Mouse (Mus musculus) gastrocnemius, postnatal 14 days (tissue): Measurements from ENCODE around the gene Gm20388. TPM values are rescaled to one million over a fixed set of nuclear protein-coding genes. Genes with fewer than 3 reads are reported as not detected.

ENCODE experiments used
- DNase-seq: peaks from one replicate; pipeline ENCODE4 v3.0.0; 2021; ENCODE audit warnings: mixed read lengths
- intact Hi-C: fragments of 180-260 bp; cut with DNase I; formaldehyde crosslinking; loops from one replicate; pipeline ENCODE4 v1.15.1; 2025; ENCODE audit warnings: low total_unique reads
- total RNA-seq, 2 experiments: library from RNA; stranded (reverse); gene quantifications; 2 replicates each; pipeline ENCODE4 v1.2.3; 2021

Gene Gm20388
- total RNA-seq, 2 experiments from 2014 or later, result 5.6 to 6.0 TPM

DNA sequence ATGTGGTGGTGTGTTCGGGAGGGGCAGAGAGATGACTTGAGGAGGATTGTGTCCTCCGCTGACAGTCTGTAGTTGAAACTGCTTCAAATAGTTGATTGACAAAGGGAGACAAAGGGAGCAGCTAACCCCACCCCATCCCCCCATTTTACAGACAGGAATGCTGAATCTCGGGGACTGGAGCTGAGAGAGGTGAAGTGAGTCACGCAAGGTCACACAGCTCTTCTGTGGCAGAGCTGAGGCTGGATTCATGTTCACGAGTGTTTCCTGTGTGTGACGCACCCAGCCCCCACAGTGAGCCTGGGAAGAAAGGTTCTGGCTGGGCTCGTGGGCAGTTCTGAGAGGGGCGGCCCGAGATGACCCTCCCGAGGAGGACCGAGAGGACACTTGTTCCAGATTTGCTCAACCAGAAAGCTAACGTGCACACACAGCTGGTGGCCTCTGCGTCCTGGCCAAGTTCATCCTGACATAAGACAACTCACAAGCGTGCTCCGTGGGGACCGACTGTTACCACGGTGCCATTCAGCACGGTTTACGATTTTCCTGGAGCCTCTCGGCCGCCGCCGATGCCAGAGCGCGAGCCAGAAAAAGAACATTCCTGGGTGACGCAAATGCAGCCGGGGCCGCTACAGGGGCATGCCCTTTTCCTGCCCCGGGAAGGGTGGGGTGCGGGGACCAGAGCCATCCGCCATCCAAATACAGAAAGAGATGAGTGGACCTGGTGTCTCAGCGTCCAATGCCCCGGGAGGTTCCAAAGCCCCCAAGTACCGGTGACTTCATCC is 1061.2 kb downstream of the Gm20388 start:
- intact Hi-C loops, result no loop called here
- DNase-seq, result peak; percentile 74

DNA sequence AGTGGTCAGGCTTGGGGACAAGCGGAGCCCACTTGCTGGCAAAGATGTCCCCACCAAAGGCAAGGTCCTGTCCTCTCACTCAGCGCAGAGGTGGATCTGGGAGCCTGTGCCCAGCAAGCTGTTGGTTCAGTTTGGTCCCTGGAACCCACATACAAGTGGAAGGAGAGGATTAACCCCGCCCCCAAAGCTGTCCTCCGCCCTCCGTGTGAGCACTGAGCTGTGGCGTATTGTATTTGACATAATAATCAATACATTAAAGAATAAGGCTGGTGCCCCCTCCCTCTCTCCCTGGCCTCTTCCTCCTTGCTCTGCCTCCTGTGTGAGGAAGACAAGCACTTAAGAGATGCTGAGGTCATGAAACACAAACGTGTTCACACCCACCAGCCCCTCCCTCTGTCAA is 1062.4 kb downstream of the Gm20388 start:
- intact Hi-C loops, result no loop called here
- no peak for DNase-seq

DNA sequence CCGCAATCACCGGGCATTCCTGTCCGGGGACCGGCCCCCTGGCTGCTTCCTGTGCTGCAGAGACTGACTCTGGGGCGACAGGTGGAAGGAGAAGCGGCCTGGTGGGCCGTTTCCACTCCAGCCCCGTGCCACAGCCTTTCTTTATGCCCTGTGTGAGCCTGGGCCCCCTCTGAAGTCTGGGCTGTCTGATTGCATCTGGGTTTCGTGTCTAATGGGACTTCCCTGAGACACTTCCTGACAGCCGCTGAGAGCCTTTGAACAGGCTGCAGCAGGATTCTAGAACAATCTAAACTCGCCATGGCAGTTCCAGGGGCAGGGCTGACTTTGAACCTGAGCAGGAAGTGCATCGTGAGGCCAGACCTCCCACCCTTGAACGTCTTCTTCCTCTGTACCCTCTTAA is 1066.5 kb downstream of the Gm20388 start:
- intact Hi-C loops, result no loop called here
- DNase-seq, result no peak

DNA sequence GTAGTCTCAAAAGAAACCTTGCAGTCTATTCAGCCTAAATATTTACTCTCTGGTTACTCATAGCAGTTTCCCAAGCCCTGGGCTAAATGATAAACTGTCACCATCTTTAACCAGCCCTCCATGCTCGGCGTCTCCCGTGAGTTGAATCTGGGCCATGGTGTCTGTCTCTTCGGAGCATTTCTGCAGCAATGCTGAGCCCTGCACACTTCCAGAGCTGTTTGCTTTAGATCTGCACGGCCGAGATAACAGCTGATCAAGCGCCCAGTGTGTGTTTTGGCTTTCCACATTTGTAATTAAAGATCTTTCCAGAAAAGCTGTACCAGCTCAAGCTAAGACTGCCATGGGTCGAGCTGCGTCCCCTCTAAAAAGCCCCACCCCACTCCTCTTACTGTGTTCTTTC is 1068.6 kb downstream of the Gm20388 start:
- no peak for DNase-seq

DNA sequence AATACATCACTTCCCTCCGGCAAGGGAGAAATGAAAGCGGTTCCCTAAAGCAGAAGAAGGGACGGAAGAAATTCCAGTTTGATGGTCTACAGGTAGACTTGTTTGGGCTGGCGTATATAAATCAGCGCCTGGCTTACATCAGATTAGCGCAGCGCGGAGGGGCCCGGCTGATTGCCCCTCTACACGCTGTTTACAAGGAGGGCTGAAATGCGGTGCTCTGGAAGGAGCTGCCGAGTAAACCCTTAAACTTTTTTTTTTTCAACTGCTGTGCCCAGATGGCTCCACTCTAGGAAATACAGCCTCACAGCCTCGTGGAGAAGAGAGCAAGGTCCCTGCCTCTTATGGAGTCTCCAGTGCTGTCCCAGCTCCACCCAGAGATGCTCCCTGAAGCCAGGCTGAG is 1070.3 kb downstream of the Gm20388 start:
- no peak for DNase-seq
- intact Hi-C loops, result no loop called here

More for the DNA sequence above, 1068.6 kb downstream of the Gm20388 start:
- intact Hi-C loops, result no loop called here

DNA sequence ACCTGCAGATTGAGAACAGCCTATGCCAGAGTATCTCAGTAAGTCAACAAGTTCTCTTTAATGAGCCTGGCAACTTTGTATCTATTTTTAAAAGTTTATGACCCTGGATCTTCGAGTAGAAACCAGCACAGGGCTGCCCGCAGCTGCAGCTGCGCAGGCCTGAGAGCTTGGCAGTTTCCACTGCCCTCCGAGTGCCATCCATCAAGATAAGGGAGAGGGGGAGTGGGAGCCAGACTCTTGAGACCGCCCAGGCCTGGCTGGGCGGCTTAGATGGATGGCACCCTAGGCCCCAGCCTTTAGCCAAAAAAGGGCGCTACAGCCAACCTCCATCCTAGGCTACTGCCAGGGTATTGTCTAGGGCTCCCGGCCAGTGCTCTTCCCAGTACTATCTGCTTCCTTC is 1074.2 kb downstream of the Gm20388 start:
- no peak for DNase-seq
- intact Hi-C loops, result no loop called here

DNA sequence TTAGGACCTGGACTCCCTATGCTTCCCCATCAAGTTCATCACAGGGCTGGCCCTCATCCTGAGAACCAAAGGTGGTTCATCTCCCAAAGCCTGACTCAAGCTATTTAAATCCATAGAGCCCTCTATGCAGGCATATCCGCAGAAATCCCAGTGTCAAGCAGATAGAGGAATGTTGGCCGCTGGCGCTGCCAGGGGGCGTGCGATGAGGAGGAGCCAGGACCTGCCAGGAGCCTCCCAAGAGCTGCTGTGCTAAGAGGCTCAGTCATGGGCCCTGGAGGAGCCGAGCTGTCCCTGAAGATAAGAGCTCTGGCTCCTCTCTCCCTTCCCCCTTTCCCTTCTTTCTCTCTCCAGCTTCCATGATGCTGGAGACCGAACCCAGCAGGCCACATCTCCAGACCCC is 1075.4 kb downstream of the Gm20388 start:
- no peak for DNase-seq
- intact Hi-C loops, result no loop called here

DNA sequence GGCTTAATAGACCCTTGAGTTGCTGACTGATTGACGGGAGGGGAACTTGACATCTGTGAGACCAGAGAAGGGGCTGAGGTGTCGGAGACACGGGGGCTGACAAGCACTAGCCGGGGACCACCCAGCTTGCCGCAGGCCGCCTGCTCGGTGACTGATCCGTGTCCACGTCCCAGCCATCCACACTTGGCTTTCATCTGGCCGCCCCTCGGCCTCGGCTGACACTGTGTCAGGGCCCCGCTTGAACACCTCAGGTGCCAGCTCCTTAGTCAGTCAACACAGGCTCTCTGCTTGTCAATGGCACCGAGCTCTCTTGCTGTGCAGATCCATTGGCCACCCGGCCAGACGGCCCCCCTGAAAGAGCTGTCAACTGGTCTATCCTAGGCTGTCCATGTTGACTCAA is 1083.1 kb downstream of the Gm20388 start:
- intact Hi-C loops, result no loop called here
- no peak for DNase-seq

DNA sequence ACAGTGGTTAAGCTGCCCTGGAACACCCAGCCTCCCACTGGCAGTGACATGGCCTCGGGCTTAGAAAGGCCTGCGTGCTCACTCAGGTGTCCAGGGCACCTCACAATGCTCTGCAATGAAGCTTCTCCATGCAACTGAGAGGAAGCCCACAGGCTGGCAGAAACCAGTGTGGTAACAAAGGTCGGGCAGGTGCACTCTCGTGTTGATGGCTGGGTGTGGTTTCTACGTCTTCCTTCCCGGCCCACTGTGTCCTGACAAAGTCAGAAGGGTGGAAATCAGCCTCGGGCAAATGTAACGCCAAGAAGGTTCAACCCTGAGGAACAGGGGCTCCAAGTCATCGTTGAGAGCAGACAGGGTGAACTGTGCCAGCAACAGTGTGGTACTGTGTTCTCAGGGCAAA is 1084.8 kb downstream of the Gm20388 start:
- intact Hi-C loops, result no loop called here
- no peak for DNase-seq

DNA sequence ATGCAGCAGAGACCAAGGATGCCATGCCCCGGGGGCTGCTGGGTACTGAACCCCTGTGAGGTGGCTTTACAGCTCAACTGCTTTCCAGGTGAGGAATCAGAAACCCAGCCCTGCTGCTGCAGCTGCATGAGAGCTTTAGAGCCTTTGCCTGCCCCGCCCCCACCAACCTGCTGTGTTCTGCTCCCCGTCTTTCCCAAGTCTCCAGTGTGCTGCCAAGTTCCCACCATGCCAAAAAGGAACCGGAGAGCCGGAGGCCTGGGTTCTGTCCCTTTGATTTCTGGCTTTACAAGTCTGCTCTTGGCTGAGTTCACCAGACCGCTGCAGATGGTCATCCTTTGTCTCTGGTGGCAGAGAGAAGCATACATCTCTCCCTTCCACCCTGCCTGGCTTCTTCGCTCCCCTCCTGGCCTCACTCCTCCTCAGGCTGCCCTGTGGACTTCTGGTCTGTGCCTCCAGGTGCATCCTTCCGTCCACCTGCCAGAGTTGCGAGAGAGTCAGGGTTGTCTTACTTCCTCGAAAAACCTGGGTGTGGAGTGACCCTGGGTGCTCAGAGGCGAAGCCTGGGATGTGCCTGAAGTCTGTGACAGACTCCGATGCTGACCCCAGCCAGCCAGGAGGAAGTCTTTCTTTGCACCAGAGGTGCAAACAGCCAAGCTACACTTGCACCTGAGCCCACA is 1086.4 kb downstream of the Gm20388 start:
- intact Hi-C loops, result no loop called here
- DNase-seq, result no peak

DNA sequence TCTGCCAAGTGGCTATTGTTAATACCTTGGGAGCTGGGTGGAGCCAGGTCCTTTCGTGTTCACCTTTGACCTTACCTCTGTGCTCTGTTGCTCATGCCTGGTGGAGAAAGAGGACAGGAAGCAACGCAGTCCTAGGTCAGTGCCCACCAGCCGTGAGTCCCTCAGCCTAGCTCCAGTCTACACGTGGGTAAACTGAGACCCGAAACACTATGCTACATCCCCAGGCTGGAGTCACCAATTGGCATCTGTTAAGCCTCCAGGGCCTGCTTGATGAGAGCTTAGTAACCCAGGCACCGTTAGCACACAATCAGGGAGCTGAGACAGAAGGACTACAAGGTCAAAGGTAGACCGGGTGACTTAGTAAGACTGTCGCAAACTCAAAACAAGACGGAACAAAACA is 1087.3 kb downstream of the Gm20388 start:
- no peak for DNase-seq
- intact Hi-C loops, result no loop called here

DNA sequence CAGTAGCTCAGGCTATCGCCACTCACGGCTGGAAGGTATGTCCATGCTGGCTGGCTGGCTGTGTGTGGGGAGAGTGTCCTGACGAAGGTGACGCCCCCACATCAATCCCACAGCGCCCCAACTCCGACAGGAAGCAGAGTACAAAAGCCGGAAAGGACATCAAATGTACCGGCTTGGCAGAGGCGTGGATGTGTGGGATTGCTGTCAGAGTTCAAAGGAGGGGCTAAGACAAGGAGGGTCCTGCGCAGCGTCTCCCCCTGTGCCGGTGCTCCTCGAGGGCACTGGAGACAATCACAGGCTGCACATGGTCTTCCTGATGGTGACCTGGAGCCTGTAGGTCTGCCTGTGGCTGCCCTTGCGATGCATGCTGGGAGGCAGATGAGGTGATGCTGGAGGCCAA is 1088.3 kb downstream of the Gm20388 start:
- intact Hi-C loops, result no loop called here
- no peak for DNase-seq

DNA sequence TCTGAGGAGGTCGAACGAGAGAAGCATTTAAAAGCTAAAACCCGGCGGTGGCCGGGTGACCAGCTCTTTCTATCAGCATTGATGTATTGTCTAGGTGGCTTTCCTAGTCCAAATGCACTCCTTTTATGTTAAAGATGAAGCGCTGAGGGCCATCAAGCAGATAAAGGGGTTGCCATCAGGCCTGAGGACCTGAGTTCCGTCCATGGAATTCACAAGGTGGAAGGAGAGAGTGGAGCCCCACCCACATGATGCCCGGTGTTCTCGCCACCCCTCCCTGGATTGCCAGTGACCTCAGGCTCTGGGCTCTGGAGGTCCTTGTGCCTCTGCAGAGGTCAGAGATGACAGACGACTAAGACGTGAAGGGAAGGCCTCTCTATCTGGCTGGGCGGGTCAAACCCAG is 1091.3 kb downstream of the Gm20388 start:
- intact Hi-C loops, result no loop called here
- no peak for DNase-seq

DNA sequence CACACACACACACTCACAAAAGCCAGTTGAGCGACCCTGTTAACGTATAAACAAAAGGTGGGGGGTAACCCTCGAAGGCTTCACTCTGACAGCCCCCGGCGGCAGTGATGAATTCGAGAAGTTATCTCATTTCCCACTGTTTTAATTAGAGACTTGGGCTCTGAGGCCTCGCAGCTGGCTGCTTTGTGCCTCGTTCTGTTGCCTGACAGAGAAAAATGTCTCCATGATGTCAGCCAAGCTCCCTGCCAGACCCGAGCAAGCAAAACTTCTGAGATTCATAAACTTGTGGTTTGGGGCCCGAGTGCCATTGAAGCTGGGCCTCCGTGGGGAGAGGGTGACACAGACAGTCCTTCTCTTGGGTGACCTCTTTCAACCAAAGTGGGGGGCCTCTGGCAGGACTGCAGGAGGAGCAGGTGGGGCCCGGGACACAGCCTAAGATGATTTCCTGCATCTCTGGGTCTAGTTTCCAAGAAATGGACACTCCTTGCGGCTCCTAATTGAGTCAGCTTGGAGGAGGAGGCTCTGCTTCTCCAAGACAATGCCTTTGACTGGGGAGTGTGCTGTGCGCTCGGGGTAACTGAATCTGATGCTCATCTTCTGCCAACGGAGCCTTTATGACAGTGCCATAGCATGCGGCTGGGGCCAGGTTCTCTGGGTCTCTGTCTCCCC is 1092.4 kb downstream of the Gm20388 start:
- no peak for DNase-seq
- intact Hi-C loops, result no loop called here

DNA sequence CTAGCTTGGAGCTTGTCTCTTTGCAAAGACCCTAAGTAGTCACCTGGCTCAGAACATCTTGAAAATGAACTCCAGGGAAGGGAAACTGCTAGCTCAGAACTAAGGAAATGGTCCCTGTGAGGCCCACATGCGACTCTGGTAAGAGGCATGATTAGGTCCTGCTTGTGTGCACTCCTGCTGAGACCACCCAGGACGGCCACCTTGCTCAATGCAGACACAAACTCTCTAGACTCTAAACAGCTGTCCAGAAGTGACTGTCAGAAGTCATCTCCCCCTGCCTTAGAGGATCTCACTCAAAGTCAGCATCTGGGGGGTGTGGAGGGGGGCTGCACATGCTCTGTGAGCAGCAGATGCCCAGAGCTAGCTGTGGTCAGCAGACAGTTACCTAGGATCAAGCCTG is 1093.0 kb downstream of the Gm20388 start:
- DNase-seq, result no peak
- intact Hi-C loops, result no loop called here

DNA sequence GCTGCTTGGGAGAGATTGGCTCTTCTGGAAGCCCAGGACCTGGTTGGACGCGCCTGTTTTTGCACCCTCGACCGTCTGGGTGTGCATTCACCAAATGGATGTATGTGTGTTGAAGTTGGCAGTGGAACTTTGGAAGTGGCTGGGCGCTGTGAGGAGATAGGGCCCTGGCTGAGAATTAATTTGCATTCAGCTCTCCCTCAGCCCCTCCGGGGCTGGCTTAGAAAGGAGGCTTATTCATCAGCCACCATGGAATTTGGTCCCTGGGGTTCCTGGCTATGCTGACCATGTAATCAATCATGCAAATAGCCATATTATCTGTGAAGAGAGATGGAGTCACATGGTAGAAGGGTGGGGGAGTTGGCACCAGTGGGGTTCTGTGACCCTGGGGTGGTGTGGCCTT is 1102.7 kb downstream of the Gm20388 start:
- no peak for DNase-seq
- intact Hi-C loops, result no loop called here

DNA sequence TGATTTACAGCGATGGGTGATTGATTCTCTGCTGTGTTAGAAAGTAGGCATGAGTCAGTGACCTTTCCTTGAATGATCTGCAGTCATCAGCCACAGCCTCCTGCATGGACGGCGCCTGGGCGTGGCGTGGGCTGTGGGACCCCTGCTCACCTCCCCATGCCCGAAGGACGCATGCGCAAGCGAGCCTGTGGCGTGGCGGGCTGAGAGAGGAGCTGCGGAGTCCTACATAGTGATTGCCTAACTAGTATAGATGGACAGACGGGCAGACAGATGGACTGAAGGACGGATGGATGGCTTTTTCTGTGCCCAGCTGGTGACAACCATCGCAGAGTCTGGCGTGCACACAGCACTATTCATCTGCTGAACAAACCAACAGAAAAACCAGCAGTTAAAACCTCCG is 1106.0 kb downstream of the Gm20388 start:
- intact Hi-C loops, result no loop called here
- no peak for DNase-seq

DNA sequence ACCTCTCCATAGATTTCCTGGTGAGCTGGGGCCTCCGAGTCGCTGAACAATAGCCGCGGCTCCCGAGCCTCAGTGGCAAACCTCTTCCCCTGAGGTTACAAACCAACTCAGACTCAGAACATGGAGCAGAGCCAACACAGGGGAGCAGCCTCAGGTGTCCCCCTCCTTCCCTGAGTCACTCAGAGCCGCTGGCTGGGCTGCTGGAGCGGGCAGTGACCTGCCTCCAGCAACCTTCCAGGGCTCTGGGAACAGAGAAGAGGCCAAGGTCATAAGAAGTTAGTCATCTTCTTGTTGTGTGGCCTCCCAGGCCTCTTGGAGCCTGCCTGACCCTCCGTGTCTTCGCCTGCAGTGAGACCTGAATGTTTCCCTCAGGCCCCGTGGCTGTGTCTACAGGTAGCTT is 1107.6 kb downstream of the Gm20388 start:
- intact Hi-C loops, result no loop called here
- no peak for DNase-seq

DNA sequence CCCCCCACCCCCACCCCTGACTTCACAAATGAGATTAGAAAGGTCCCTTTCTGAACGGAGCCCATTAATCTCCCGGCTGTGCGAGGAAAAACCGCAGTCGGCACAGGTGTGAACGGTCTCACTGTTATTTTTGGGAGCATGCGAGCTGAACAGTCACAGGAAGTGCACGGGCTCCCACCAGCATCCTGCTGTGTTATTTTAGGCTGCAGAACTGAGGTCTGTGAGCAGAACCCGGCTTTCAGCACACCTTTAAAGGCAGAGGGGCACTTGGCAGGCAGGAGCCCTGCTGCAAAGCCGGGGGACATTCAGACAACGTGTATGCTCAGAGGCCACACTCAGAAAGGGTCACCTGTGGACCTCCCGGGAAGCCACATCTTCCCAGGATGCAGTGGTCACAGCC is 1110.8 kb downstream of the Gm20388 start:
- no peak for DNase-seq
- intact Hi-C loops, result no loop called here

DNA sequence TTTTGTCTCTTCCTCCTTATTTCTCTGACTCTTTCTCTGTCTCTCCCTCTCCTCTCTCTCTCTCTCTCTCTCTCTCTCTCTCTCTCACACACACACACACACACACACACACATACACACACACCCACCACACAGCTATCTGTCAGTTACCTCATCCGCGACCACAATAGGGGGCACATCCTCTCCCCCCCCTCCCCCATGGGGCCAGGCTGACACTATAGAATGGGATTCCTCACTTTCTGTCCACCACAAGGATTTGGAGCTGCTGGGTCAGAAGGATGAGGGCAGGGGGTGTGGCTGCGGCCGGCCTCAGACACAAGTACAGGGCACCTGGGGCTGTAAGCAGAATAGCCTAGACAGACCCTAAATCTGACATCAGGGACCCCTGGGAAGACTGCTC is 1112.4 kb downstream of the Gm20388 start:
- intact Hi-C loops, result no loop called here
- no peak for DNase-seq

DNA sequence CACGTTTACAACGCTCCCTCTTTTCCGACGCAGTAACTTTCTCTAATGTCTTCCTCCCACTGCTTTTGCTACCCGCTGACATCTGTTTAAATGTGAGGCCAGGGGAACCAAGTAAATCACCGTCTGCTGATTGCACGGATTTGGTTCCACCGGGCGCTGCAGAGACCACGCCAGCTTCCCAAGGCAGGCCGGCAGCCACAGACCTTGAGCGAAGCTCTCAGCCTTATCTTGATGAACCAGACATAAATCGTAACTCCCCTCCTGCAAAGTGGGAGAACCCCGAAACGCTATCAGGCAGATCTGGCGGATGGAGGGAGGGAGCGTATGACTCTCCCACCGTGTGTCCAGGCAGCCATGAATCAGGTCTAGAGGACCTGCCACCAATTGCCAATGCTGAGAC is 1113.1 kb downstream of the Gm20388 start:
- intact Hi-C loops, result no loop called here
- DNase-seq, result no peak
